Mouse (Mus musculus): ENCODE data around the gene Tuba8. TPM values are rescaled to one million over a fixed set of nuclear protein-coding genes. Genes with fewer than 3 reads are reported as not detected.

Gene Tuba8
- polyA plus RNA-seq, 1 experiment from 2014 or later, result 0.35 TPM

Other genes starting within 250 kb of the Tuba8 start
- 15.7 and 18.0 TPM in 2 replicates for gene Mical3, start 79.7 kb upstream of the Tuba8 start, polyA plus RNA-seq (2014; fragmentation: Nextera tagmentation; extraction: Ambion mirVana)
- gene Pex26, start 27.0 kb upstream of the Tuba8 start, polyA plus RNA-seq (2014; fragmentation: Nextera tagmentation; extraction: Ambion mirVana), result 8.7 and 9.0 TPM in 2 replicates
- 1.2 and 1.3 TPM in 2 replicates for gene Usp18, start 35.2 kb downstream of the Tuba8 start, polyA plus RNA-seq (2014; fragmentation: Nextera tagmentation; extraction: Ambion mirVana)
- 1.2 and 1.3 TPM in 2 replicates for gene Slc6a13, start 89.5 kb downstream of the Tuba8 start, polyA plus RNA-seq (2014; fragmentation: Nextera tagmentation; extraction: Ambion mirVana)
- 0.15 TPM in 1 of 2 replicates, not detected in the other for gene Slc6a12, start 132.4 kb downstream of the Tuba8 start, polyA plus RNA-seq (2014; fragmentation: Nextera tagmentation; extraction: Ambion mirVana)